7 mouse cellular contexts compared by ENCODE assay signal in the genomic region with DNA sequence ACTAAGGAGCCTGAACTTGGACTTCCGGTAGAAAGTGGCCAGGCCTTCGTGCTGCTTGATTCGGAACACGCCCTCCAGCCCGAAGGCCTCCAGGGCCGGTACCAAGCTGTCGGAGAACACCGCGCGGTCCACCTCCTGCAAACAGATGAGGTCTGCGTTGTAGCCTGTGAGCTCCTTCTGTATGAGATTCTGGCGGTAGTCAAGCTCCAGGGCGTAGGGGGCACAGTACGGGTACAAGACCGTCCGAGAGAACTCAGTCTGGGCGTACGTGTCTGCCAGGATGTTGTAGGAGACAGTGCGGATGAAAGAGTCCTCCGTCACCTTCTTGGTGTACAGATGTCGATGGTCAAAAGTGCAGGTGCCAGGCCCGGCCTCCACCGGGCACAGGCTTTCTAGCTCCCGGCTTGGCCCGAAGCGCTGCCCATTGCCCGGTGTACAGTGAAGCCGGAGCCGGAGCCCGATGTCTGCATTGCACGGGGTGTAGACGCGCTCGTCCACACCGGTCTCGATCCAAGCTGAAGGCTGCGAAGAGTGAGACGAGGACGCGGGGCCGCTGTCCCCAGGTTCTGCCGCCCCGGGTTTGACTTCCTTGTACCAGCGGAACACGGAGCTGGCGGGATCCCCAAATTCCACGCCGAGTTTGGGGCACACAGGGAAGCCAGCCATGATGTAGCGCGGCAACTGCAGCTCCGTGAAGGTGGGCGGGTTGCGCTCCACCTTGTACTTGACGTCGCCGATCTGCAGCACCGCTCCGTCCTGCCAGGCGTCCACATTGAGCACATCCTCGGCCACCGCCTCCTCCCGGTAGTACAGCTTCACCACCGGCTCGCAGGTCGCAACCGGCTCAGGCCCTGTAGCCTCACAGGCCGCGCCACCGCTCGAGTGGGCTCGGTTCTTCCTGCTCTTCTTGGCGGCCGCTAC. TPM values are rescaled to one million over a fixed set of nuclear protein-coding genes. Genes with fewer than 3 reads are reported as not detected.
DNase-seq lines count a peak whose midpoint lies in the region; ATAC-seq and TF ChIP-seq lines count a peak whose summit lies in the region.

No protein-coding gene starts in this region.

- H3K4me3 ChIP-seq in intestine, postnatal 0 days (ENCODE audit: low read depth, low read length) = peak overlapping the region; percentile 89
- H3K4me3 ChIP-seq in limb, embryonic 11.5 days (ENCODE audit: low read depth, low read length) = peak overlapping the region; percentile 96
- H3K4me3 ChIP-seq in midbrain, embryonic 12.5 days = peak overlapping the region; percentile 91
- H3K4me3 ChIP-seq in spleen, adult 2 months (ENCODE audit: extremely low read depth, insufficient read depth, insufficient read length) = peak overlapping the region; percentile 99

- H3K27me3 ChIP-seq in intestine, postnatal 0 days (replicated peaks; ENCODE audit: control insufficient read depth, insufficient read depth, low read length) = no peaks in the 10 kb centered on the region
- H3K27me3 ChIP-seq in limb, embryonic 11.5 days (ENCODE audit: control insufficient read depth, insufficient read depth, low read length) = no peaks in the 10 kb centered on the region
- no peaks in the 10 kb centered on the region for H3K27me3 ChIP-seq in midbrain, embryonic 12.5 days
- H3K27me3 ChIP-seq in spleen, adult 2 months (ENCODE audit: control insufficient read depth, insufficient read depth, low read length) = no peaks in the 10 kb centered on the region

- H3K27ac ChIP-seq in intestine, postnatal 0 days (ENCODE audit: low read depth, low read length) = peak overlapping the region; percentile 90
- H3K27ac ChIP-seq in limb, embryonic 11.5 days (replicated peaks; ENCODE audit: low read depth, low read length) = peak overlapping the region; percentile 77
- peak overlapping the region; percentile 86 for H3K27ac ChIP-seq in midbrain, embryonic 12.5 days (replicated peaks)
- H3K27ac ChIP-seq in spleen, adult 2 months (ENCODE audit: insufficient read depth, low read length) = peak overlapping the region; percentile 95

- peaks cover 5% of the 10 kb centered on the region; the same call in 1 of the 2 replicates for H3K4me1 ChIP-seq in intestine, postnatal 0 days (replicated peaks; ENCODE audit: control insufficient read depth, insufficient read depth, low read length)
- 0 out of 2 replicates have a peak, but pooled peaks cover 3% of the 10 kb centered on the region for H3K4me1 ChIP-seq in limb, embryonic 11.5 days (ENCODE audit: control insufficient read depth, insufficient read depth, low read length)
- H3K4me1 ChIP-seq in midbrain, embryonic 12.5 days = peaks cover 37% of the 10 kb centered on the region
- peaks cover 2% of the 10 kb centered on the region; the same call in 1 of the 2 replicates for H3K4me1 ChIP-seq in spleen, adult 2 months (ENCODE audit: control insufficient read depth, insufficient read depth, insufficient read length)

- H3K9me3 ChIP-seq in intestine, postnatal 0 days (ENCODE audit: control insufficient read depth) = no peaks in the 10 kb centered on the region
- no peaks in the 10 kb centered on the region for H3K9me3 ChIP-seq in limb, embryonic 11.5 days (ENCODE audit: control insufficient read depth, low read length)
- H3K9me3 ChIP-seq in midbrain, embryonic 12.5 days = no peaks in the 10 kb centered on the region

- H3K4me2 ChIP-seq in intestine, postnatal 0 days (replicated peaks; ENCODE audit: low read depth) = peak overlapping the region; percentile 94
- peak overlapping the region; percentile 91 for H3K4me2 ChIP-seq in limb, embryonic 11.5 days (ENCODE audit: low read depth, severe bottlenecking)
- peak overlapping the region; percentile 97 for H3K4me2 ChIP-seq in midbrain, embryonic 12.5 days (replicated peaks)

- H3K36me3 ChIP-seq in intestine, postnatal 0 days (ENCODE audit: control insufficient read depth, insufficient read depth) = peaks cover 15% of the 10 kb centered on the region
- peaks cover 5% of the 10 kb centered on the region; the same call in 1 of the 2 replicates for H3K36me3 ChIP-seq in limb, embryonic 11.5 days (ENCODE audit: control insufficient read depth, insufficient read depth, low read length)
- peaks cover 21% of the 10 kb centered on the region for H3K36me3 ChIP-seq in midbrain, embryonic 12.5 days
- H3K36me3 ChIP-seq in spleen, adult 2 months (ENCODE audit: control insufficient read depth, insufficient read depth, low read length) = peaks cover 5% of the 10 kb centered on the region

- peak overlapping the region; percentile 81 for H3K9ac ChIP-seq in intestine, postnatal 0 days (ENCODE audit: low read depth, low read length)
- H3K9ac ChIP-seq in limb, embryonic 11.5 days (ENCODE audit: low read length) = peak overlapping the region; percentile 81
- H3K9ac ChIP-seq in midbrain, embryonic 12.5 days (replicated peaks) = peak overlapping the region; percentile 80

- TF ChIP-seq CTCF in intestine, postnatal 0 days (IDR thresholded peaks at IDR 0.05; ENCODE audit: low read depth) = peak; percentile 26
- no peak for TF ChIP-seq CTCF in spleen, adult 2 months (IDR thresholded peaks at IDR 0.05; ENCODE audit: extremely low read depth, insufficient read depth, insufficient read length, insufficient replicate concordance)

- DNase-seq in ZHBTc4 (ENCODE audit: low read depth, low spot score) = peak; percentile 35
- DNase-seq in cerebellum, adult 9-11 months = peak; percentile 20
- DNase-seq in gastrocnemius, postnatal 10 days = peak; percentile 43
- DNase-seq in limb, embryonic 11.5 days (ENCODE audit: low spot score) = peak; percentile 34
- DNase-seq in spleen, adult 2 months (ENCODE audit: low read depth in 1 of 2, low spot score in 2 of 2) = peak in 1 of 2 experiments; percentile 40

- TF ChIP-seq POLR2A in spleen, adult 2 months (IDR thresholded peaks at IDR 0.05; ENCODE audit: low read depth, low read length) = no peak

- WGBS in intestine, postnatal 0 days = under 1% methylated on average over 73 of the region's 73 CpGs
- WGBS in limb, embryonic 11.5 days = 1% methylated on average over 73 of the region's 73 CpGs
- 2% methylated on average over 73 of the region's 73 CpGs for WGBS in midbrain, embryonic 12.5 days
- under 1% methylated on average over 73 of the region's 73 CpGs for WGBS in spleen, adult 2 months

- peak; percentile 47 for ATAC-seq in intestine, postnatal 0 days
- peak; percentile 31; the same call in 1 of the 2 replicates for ATAC-seq in limb, embryonic 11.5 days (ENCODE audit: insufficient number of reproducible peaks, low FRiP score, low TSS enrichment, low read depth)
- peak; percentile 50; the same call in 1 of the 2 replicates for ATAC-seq in midbrain, embryonic 12.5 days (ENCODE audit: low FRiP score, low read depth)

RNA-seq across cellular contexts. Expression of a gene that starts 1.1 kb away (rescaled TPM):
- 1 to 10 TPM; 3.3 to 3.6 TPM for total RNA-seq in gastrocnemius, postnatal 10 days (2021)
- polyA plus RNA-seq in intestine, postnatal 0 days (2015; fragmentation: Nextera tagmentation; extraction: Ambion mirVana) = 6.9 and 7.6 TPM in 2 replicates
- 12.7 and 13.5 TPM in 2 replicates for polyA plus RNA-seq in limb, embryonic 11.5 days (2014; fragmentation: Nextera tagmentation; extraction: Ambion mirVana)
- 12.1 and 12.9 TPM in 2 replicates for polyA plus RNA-seq in midbrain, embryonic 12.5 days (2016; fragmentation: Nextera tagmentation; extraction: Ambion mirVana)
- polyA plus RNA-seq in spleen, adult 2 months (2012; rRNA removed) = 4.0 and 6.2 TPM in 2 replicates

RNA-seq across cellular contexts. Expression of a gene that starts 24.4 kb away (rescaled TPM):
- not detected for total RNA-seq in gastrocnemius, postnatal 10 days (2021)
- 0.05 and 0.08 TPM in 2 replicates for polyA plus RNA-seq in intestine, postnatal 0 days (2015; fragmentation: Nextera tagmentation; extraction: Ambion mirVana)
- polyA plus RNA-seq in limb, embryonic 11.5 days (2014; fragmentation: Nextera tagmentation; extraction: Ambion mirVana) = not detected in 2 replicates
- polyA plus RNA-seq in midbrain, embryonic 12.5 days (2016; fragmentation: Nextera tagmentation; extraction: Ambion mirVana) = not detected in 2 replicates
- polyA plus RNA-seq in spleen, adult 2 months (2012; rRNA removed) = 0.02 and 0.06 TPM in 2 replicates

RNA-seq across cellular contexts. Expression of a gene that starts 30.8 kb away (rescaled TPM):
- 100 to 1,000 TPM in 1 of 2 experiments, 10 to 100 TPM in 1; 90.0 to 126 TPM for total RNA-seq in gastrocnemius, postnatal 10 days (2021)
- polyA plus RNA-seq in intestine, postnatal 0 days (2015; fragmentation: Nextera tagmentation; extraction: Ambion mirVana) = 640 and 727 TPM in 2 replicates
- 581 and 585 TPM in 2 replicates for polyA plus RNA-seq in limb, embryonic 11.5 days (2014; fragmentation: Nextera tagmentation; extraction: Ambion mirVana)
- 531 and 542 TPM in 2 replicates for polyA plus RNA-seq in midbrain, embryonic 12.5 days (2016; fragmentation: Nextera tagmentation; extraction: Ambion mirVana)
- polyA plus RNA-seq in spleen, adult 2 months (2012; rRNA removed) = 69.6 and 85.6 TPM in 2 replicates
